Mouse (Mus musculus): ENCODE results near the gene Hip1.

Hip1 gene

DNA sequence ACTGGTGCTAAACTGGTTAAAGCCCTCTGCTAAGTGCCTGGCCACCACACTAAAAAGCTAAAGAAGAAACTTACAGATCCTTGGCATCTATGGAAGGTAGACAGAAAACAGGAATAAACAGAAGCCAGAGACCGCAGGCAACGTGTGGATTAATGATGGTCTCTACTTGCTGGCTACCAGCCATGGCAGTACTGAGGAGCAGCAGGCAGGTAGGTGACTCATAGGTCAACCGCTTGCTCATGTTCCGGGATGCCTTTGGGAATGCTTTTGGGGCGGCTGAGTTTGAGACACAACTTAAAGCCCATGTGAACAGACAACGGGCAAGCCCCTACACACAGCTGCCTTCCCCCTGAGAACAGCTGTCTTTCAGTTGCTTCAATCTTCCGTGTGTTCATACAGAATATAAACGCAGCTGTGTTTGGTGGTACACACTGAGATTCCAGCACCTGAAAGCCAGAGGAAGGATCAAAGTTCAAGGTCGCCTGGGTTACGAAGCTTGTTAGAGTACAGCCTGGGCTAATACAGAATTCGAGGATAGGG is 13.5 kb downstream of the Hip1 start:
- DNase-seq (ENCODE audit: low read depth): no peak

- no peak for DNase-seq (ENCODE audit: low read depth)
Observed at GRCm38 (mm10) chr5:135529964-135530363, 15.0 kb downstream of the Hip1 start.

DNA sequence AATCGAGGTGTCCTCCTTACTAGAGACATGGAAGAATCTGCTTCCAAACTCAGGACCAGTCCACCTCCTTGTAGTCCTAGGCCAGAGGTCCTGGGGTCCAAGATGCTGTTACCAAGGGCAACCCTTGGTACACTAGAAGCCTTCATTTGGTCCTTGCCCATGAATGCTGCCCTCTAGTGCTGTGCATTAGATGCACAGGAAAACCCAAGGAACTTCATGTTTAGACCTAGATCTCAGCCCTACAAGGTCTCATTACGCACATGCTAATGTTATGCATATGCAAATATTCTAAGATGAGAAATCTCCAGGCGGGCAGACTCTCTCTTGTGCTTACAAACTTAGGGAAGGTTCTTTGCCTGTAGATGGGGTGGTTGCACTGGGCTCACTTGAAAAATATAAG is 15.6 kb downstream of the Hip1 start:
- DNase-seq (ENCODE audit: low read depth): no peak

GRCm38 (mm10) chr5:135527986-135528385 is 16.9 kb downstream of the Hip1 start:
- DNase-seq (ENCODE audit: low read depth): no peak

GRCm38 (mm10) chr5:135524660-135525560 is 20.0 kb downstream of the Hip1 start:
- no peak for DNase-seq (ENCODE audit: low read depth)

- DNase-seq (ENCODE audit: low read depth): no peak
Observed at GRCm38 (mm10) chr5:135524087-135524486, 20.8 kb downstream of the Hip1 start.

DNA sequence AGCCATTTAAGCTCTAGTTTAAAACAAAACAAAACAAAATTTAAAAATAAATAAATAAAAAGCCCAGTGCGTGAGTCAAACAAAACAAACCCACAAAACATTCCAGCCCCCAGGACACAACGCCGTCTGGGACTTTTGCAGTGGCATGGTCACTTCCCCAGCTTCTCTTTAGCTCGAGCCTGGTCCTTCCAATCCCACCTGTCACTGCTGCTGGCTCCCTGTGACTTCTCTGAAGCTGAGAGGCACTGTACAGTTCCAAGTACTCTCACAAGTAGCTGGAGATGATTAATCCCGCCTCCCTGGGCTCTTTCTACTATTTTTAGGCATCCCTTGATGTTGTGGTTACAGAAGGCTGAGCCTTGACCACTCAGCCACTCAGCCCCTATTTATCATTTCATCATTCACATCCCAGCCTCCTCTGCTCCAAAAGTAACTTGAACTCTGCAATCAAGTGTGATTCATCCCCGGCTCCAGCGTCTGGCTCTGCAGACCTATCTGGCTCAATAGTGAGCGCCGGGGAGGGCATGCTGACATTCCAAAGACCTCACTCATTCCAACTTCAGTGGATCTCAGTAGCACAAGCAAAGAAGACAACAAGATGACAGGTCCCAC is 22.7 kb downstream of the Hip1 start:
- DNase-seq (ENCODE audit: low read depth): no peak

GRCm38 (mm10) chr5:135517348-135517883 is 27.5 kb downstream of the Hip1 start:
- no peak for DNase-seq (ENCODE audit: low read depth)

- DNase-seq (ENCODE audit: low read depth): no peak
Observed at GRCm38 (mm10) chr5:135513131-135513530, 31.8 kb downstream of the Hip1 start.

- DNase-seq (ENCODE audit: low read depth): no peak
Observed at GRCm38 (mm10) chr5:135511105-135511504, 33.8 kb downstream of the Hip1 start.

DNA sequence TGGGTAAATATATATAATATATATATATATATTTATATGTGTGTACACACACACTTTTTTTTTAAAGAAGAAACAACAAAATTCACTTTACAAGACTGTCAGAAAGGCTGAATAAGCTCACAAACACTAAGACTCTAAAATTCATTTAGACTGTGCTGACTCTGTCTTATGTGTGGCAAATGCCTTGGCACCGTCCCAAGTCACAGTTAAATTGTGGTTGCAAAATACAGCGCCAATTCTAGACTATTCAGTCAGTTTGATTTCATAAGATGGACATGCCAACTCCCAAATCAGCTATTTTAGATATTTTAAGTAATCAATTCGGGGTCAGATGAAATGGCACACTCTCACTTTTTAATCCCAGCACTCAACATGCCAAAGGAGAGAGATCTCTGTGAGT is 36.6 kb downstream of the Hip1 start:
- no peak for DNase-seq (ENCODE audit: low read depth)

DNA sequence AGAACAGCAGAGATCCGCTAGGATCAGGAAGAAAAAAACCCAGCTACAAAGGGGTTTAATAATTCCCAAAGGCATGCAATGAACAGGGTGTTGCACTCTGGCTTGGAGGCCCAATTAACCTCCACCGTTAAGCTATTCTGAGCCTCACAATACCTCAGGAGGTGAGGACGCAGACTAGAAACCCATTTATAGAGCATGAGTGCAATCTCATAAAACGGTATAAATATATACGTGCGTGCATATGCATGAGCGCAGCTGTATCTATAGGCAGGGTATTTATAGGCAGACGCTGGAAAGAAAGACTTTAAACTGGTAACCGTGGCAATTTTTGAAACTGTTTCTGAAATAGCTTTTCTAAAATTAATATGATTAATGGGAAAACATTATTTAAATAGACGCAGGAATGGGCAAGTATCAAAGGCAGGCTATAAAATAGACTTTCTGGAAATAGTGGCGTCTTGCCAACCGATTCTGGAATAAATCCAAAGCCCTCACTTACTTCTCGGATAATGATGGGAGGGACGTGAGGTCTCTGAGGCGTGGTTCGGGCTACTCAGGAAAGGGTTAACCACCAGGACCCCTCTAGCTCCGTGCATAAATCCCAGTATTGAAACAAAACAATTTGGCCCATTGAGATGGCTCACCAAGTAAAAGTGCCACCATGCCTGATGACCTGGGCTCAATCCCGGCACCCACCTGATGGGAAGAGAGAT is 37.2 kb downstream of the Hip1 start:
- no peak for DNase-seq (ENCODE audit: low read depth)

DNA sequence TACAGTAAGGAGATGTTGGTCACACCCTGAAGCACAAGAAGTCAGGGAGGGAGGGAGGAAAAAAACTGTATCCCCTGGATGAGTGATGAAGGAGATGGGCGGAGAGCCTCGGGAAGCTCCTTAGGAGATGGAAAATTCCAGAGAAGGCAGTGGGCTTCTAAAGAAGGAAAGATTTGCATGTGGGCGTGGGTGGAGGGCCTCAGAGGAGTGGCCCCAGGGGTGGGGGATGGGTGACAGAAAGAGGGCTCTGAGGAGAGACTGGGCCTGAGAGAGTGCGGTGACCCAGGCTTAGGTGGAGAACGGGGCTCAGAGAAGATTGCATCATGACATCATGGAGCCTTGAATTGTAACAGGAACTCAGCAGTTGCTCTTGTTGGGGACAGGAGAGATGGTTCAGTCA is 39.5 kb downstream of the Hip1 start:
- no peak for DNase-seq (ENCODE audit: low read depth)

DNA sequence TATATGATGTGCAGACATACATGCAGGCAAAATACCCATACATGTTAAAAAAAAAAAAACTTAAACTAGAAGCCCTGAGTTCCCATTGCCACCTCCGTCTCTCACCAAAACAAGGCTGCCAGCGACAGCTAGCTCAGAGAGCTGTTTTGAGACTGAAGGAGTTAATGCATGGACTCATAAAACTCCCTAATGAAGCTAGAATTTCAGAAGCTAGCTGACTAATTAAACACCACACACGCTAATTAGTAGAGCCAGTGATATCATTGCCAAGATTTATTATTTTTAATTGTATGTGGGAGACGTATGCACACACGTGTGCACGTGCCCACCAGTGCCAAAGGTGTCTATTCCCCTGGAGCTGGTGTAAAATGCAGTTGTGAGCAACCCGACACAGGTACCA is 42.0 kb downstream of the Hip1 start:
- no peak for DNase-seq (ENCODE audit: low read depth)

GRCm38 (mm10) chr5:135502027-135502426 is 42.9 kb downstream of the Hip1 start:
- no peak for DNase-seq (ENCODE audit: low read depth)

GRCm38 (mm10) chr5:135498914-135499313 is 46.0 kb downstream of the Hip1 start:
- DNase-seq (ENCODE audit: low read depth): no peak

GRCm38 (mm10) chr5:135497347-135497955 is 47.5 kb downstream of the Hip1 start:
- no peak for DNase-seq (ENCODE audit: low read depth)

- DNase-seq (ENCODE audit: low read depth): no peak
Observed at GRCm38 (mm10) chr5:135496489-135496888, 48.4 kb downstream of the Hip1 start.

- no peak for DNase-seq (ENCODE audit: low read depth)
Observed at GRCm38 (mm10) chr5:135495471-135495870, 49.4 kb downstream of the Hip1 start.

GRCm38 (mm10) chr5:135494183-135494910 is 50.6 kb downstream of the Hip1 start:
- DNase-seq (ENCODE audit: low read depth): no peak

GRCm38 (mm10) chr5:135493095-135493494 is 51.8 kb downstream of the Hip1 start:
- no peak for DNase-seq (ENCODE audit: low read depth)

All from c-Kit-positive CD71-negative TER-119-negative erythroid progenitor cells, embryonic 14.5 days (primary cell).